In genomic region chr11:32157791-32158594, GRCm38 (mm10) we compare ENCODE assay signal across 9 mouse cellular contexts. TPM values are rescaled to one million over a fixed set of nuclear protein-coding genes. Genes with fewer than 3 reads are reported as not detected.
DNase-seq lines count a peak whose midpoint lies in the region; ATAC-seq and TF ChIP-seq lines count a peak whose summit lies in the region.
"Had no signal": no experiment of that assay in that cellular context is flagged by ENCODE, and none has a peak within 500 bp of the region (broad histone marks: within the 10 kb centered on the region; RNA-seq: fewer than 3 reads in every experiment).

No protein-coding gene starts in this region.

- no peak for TF ChIP-seq CTCF in brain, embryonic 14.5 days (IDR thresholded peaks at IDR 0.05; ENCODE audit: borderline replicate concordance, extremely low read depth, insufficient read depth, insufficient read length)

- H3K9me3 ChIP-seq in embryonic facial prominence, embryonic 12.5 days = no peaks in the 10 kb centered on the region
- no peaks in the 10 kb centered on the region for H3K9me3 ChIP-seq in hindbrain, embryonic 16.5 days (ENCODE audit: control insufficient read depth, low read length)
- H3K9me3 ChIP-seq in midbrain, embryonic 14.5 days (ENCODE audit: control insufficient read depth, low read length) = no peaks in the 10 kb centered on the region
- H3K9me3 ChIP-seq: limb, embryonic 15.5 days had no signal

- no peaks in the 10 kb centered on the region for H3K36me3 ChIP-seq in embryonic facial prominence, embryonic 12.5 days
- H3K36me3 ChIP-seq in hindbrain, embryonic 16.5 days (ENCODE audit: control insufficient read depth, insufficient read depth, low read length) = no peaks in the 10 kb centered on the region
- no peaks in the 10 kb centered on the region for H3K36me3 ChIP-seq in midbrain, embryonic 14.5 days (ENCODE audit: control insufficient read depth, insufficient read depth, low read length)
- H3K36me3 ChIP-seq: limb, embryonic 15.5 days had no signal

- peaks cover 7% of the 10 kb centered on the region for H3K27me3 ChIP-seq in embryonic facial prominence, embryonic 12.5 days
- H3K27me3 ChIP-seq in hindbrain, embryonic 16.5 days (replicated peaks; ENCODE audit: control insufficient read depth, insufficient read depth, low read length) = no peaks in the 10 kb centered on the region
- H3K27me3 ChIP-seq in midbrain, embryonic 14.5 days (ENCODE audit: control insufficient read depth, insufficient read depth, low read length) = no peaks in the 10 kb centered on the region

- 54% methylated on average over 18 of the region's 18 CpGs for WGBS in embryonic facial prominence, embryonic 12.5 days
- WGBS in hindbrain, embryonic 16.5 days = 21% methylated on average over 18 of the region's 18 CpGs
- WGBS in midbrain, embryonic 14.5 days = 20% methylated on average over 18 of the region's 18 CpGs

- DNase-seq in brain, embryonic 14.5 days (ENCODE audit: low read depth) = peak; percentile 99
- DNase-seq in midbrain, embryonic 14.5 days = peak; percentile 85
- no peak for DNase-seq in kidney, postnatal 36 days
- DNase-seq in urinary bladder, postnatal 25 days (ENCODE audit: low spot score) = no peak
- DNase-seq in urinary bladder, postnatal 36 days (ENCODE audit: low spot score in 2 of 2) = no peak
- no peak for DNase-seq in urinary bladder, adult 18-20 months (ENCODE audit: low spot score in 2 of 2)

- H3K4me2 ChIP-seq in embryonic facial prominence, embryonic 12.5 days (replicated peaks) = peak overlapping the region; percentile 13; the same call in 1 of the 2 replicates
- H3K4me2 ChIP-seq in hindbrain, embryonic 16.5 days (ENCODE audit: low read length) = 0 out of 2 replicates have a peak overlapping the region, but pooled peaks have one; percentile 14
- H3K4me2 ChIP-seq in midbrain, embryonic 14.5 days (ENCODE audit: low read length) = peak overlapping the region; percentile 31; the same call in 1 of the 2 replicates
- H3K4me2 ChIP-seq: limb, embryonic 15.5 days had no signal

- H3K27ac ChIP-seq in embryonic facial prominence, embryonic 12.5 days = no peak overlapping the region
- H3K27ac ChIP-seq in hindbrain, embryonic 16.5 days (ENCODE audit: low read depth, low read length) = peak overlapping the region; percentile 90
- peak overlapping the region; percentile 92 for H3K27ac ChIP-seq in midbrain, embryonic 14.5 days (replicated peaks; ENCODE audit: low read depth, low read length)
- H3K27ac ChIP-seq: limb, embryonic 15.5 days had no signal

- no peak for TF ChIP-seq POLR2A in brain, embryonic 14.5 days (IDR thresholded peaks at IDR 0.05; ENCODE audit: borderline replicate concordance, extremely low read depth, insufficient read depth, insufficient read length, poor library complexity, severe bottlenecking)

- peaks cover 9% of the 10 kb centered on the region; the same call in 1 of the 2 replicates for H3K4me1 ChIP-seq in embryonic facial prominence, embryonic 12.5 days
- H3K4me1 ChIP-seq in hindbrain, embryonic 16.5 days (ENCODE audit: control insufficient read depth, insufficient read depth, low read depth, low read length) = peaks cover 19% of the 10 kb centered on the region
- H3K4me1 ChIP-seq in midbrain, embryonic 14.5 days (ENCODE audit: control insufficient read depth, insufficient read depth, low read length) = peaks cover 46% of the 10 kb centered on the region

- ATAC-seq in embryonic facial prominence, embryonic 12.5 days (ENCODE audit: insufficient number of reproducible peaks, insufficient read depth, low FRiP score, low TSS enrichment) = no peak
- ATAC-seq in hindbrain, embryonic 16.5 days = peak; percentile 69
- ATAC-seq in midbrain, embryonic 14.5 days (ENCODE audit: low FRiP score, low TSS enrichment) = peak; percentile 77

- no peak overlapping the region for H3K4me3 ChIP-seq in embryonic facial prominence, embryonic 12.5 days
- no peak overlapping the region for H3K4me3 ChIP-seq in hindbrain, embryonic 16.5 days (ENCODE audit: low read length)
- no peak overlapping the region for H3K4me3 ChIP-seq in midbrain, embryonic 14.5 days (replicated peaks; ENCODE audit: low read depth, low read length)
- H3K4me3 ChIP-seq: limb, embryonic 15.5 days had no signal

- no peak overlapping the region for H3K9ac ChIP-seq in embryonic facial prominence, embryonic 12.5 days
- no peak overlapping the region for H3K9ac ChIP-seq in hindbrain, embryonic 16.5 days (ENCODE audit: low read depth, low read length)
- no peak overlapping the region; the same call in 1 of the 2 replicates for H3K9ac ChIP-seq in midbrain, embryonic 14.5 days (replicated peaks; ENCODE audit: low read length)
- H3K9ac ChIP-seq: limb, embryonic 15.5 days had no signal

RNA-seq across cellular contexts. Expression of gene Il9r, which starts 42.1 kb away (rescaled TPM):
- polyA plus RNA-seq in brain, embryonic 14.5 days (2012; rRNA removed) = 0.11 TPM in 1 of 2 replicates, not detected in the other
- not detected in 2 replicates for polyA plus RNA-seq in embryonic facial prominence, embryonic 12.5 days (2016; fragmentation: Nextera tagmentation; extraction: Ambion mirVana)
- polyA plus RNA-seq in hindbrain, embryonic 16.5 days (2015; fragmentation: Nextera tagmentation; extraction: Ambion mirVana) = not detected in 2 replicates
- polyA plus RNA-seq in midbrain, embryonic 14.5 days (2014; fragmentation: Nextera tagmentation; extraction: Ambion mirVana) = not detected in 2 replicates

RNA-seq across cellular contexts. Expression of gene Snrnp25, which starts 47.2 kb away (rescaled TPM):
- 38.8 and 52.4 TPM in 2 replicates for polyA plus RNA-seq in brain, embryonic 14.5 days (2012; rRNA removed)
- 69.3 and 71.1 TPM in 2 replicates for polyA plus RNA-seq in embryonic facial prominence, embryonic 12.5 days (2016; fragmentation: Nextera tagmentation; extraction: Ambion mirVana)
- polyA plus RNA-seq in hindbrain, embryonic 16.5 days (2015; fragmentation: Nextera tagmentation; extraction: Ambion mirVana) = 45.6 and 49.9 TPM in 2 replicates
- 46.7 and 54.9 TPM in 2 replicates for polyA plus RNA-seq in midbrain, embryonic 14.5 days (2014; fragmentation: Nextera tagmentation; extraction: Ambion mirVana)

Comparison
In these comparisons a context has a peak if more than half of its experiments do, and no peak if none do; other contexts are left out.
1. DNase-seq: peak in brain, embryonic 14.5 days (single experiment) and midbrain, embryonic 14.5 days (single experiment); none in kidney, postnatal 36 days (0 of 2), urinary bladder, postnatal 25 days (single experiment), urinary bladder, postnatal 36 days (0 of 2) and urinary bladder, adult 18-20 months (0 of 2).
2. Peak in every context shown above with its lines, with median percentiles within 50 percentile points of each other: H3K4me2 ChIP-seq.